ENCODE assay signal across 7 mouse cellular contexts in genomic region chr12:112675245-112676035, GRCm38 (mm10). TPM values are rescaled to one million over a fixed set of nuclear protein-coding genes. Genes with fewer than 3 reads are reported as not detected.
A peak's percentile ranks its signal among the peaks of the same experiment; 100 is the strongest.
DNase-seq lines count a peak whose midpoint lies in the region; ATAC-seq lines count a peak whose summit lies in the region.

No protein-coding gene starts in this region.

- intact Hi-C loops in left cerebral cortex, postnatal 10 days (cut with DNase I) = no loop called here

- peaks cover 13% of the 10 kb centered on the region for H3K27me3 ChIP-seq in hindbrain, embryonic 16.5 days (replicated peaks; ENCODE audit: control insufficient read depth, insufficient read depth, low read length)

- no peaks in the 10 kb centered on the region for H3K9me3 ChIP-seq in hindbrain, embryonic 16.5 days (ENCODE audit: control insufficient read depth, low read length)

- peak; percentile 92 for DNase-seq in ZHBTc4 (ENCODE audit: low read depth, low spot score)
- peak; percentile 84 to 90 for DNase-seq in cerebellum, postnatal 25 days
- DNase-seq in gastrocnemius, adult 18-20 months (ENCODE audit: low spot score) = peak; percentile 86
- peak; percentile 70 to 88 for DNase-seq in left cerebral cortex, postnatal 10 days (ENCODE audit: extremely low spot score in 1 of 2, low spot score in 2 of 2)
- DNase-seq in right cerebral cortex, postnatal 25 days = peak; percentile 75

- ATAC-seq in hindbrain, embryonic 16.5 days = peak; percentile 24
- peak; percentile 61 for ATAC-seq in megakaryocyte progenitor cell, adult 5-6 weeks (replicated peaks; ENCODE audit: poor library complexity)

- H3K27ac ChIP-seq in hindbrain, embryonic 16.5 days (ENCODE audit: low read depth, low read length) = peak overlapping the region; percentile 94; the same call in 1 of the 2 replicates

- H3K9ac ChIP-seq in hindbrain, embryonic 16.5 days (ENCODE audit: low read depth, low read length) = peak overlapping the region; percentile 100

- no peaks in the 10 kb centered on the region for H3K36me3 ChIP-seq in hindbrain, embryonic 16.5 days (ENCODE audit: control insufficient read depth, insufficient read depth, low read length)

- H3K4me3 ChIP-seq in hindbrain, embryonic 16.5 days (ENCODE audit: low read length) = peak overlapping the region; percentile 96

- peaks cover 52% of the 10 kb centered on the region for H3K4me1 ChIP-seq in hindbrain, embryonic 16.5 days (ENCODE audit: control insufficient read depth, insufficient read depth, low read depth, low read length)

- WGBS in hindbrain, embryonic 16.5 days = 13% methylated on average over 18 of the region's 18 CpGs

- peak overlapping the region; percentile 98 for H3K4me2 ChIP-seq in hindbrain, embryonic 16.5 days (ENCODE audit: low read length)

RNA-seq across cellular contexts. Expression of gene Akt1, which starts 0.8 kb away (rescaled TPM):
- 10 to 100 TPM; 44.7 to 49.5 TPM for total RNA-seq in gastrocnemius, adult 18-20 months (2021)
- polyA plus RNA-seq in hindbrain, embryonic 16.5 days (2015; fragmentation: Nextera tagmentation; extraction: Ambion mirVana) = 55.6 and 62.3 TPM in 2 replicates
- total RNA-seq in left cerebral cortex, postnatal 10 days (2021) = 100 to 1,000 TPM; 166 to 169 TPM
- 84.3 and 85.6 TPM in 2 replicates for total RNA-seq in megakaryocyte progenitor cell, adult 5-6 weeks (2015)
- 74.8 and 96.1 TPM in 2 replicates for total RNA-seq in megakaryocyte progenitor cell, adult 5-6 weeks (2017)

RNA-seq across cellular contexts. Expression of gene Zbtb42, which starts 3.2 kb away (rescaled TPM):
- total RNA-seq in gastrocnemius, adult 18-20 months (2021) = under 1 TPM; 0.59 to 0.90 TPM
- polyA plus RNA-seq in hindbrain, embryonic 16.5 days (2015; fragmentation: Nextera tagmentation; extraction: Ambion mirVana) = 2.4 and 4.0 TPM in 2 replicates
- total RNA-seq in left cerebral cortex, postnatal 10 days (2021) = under 1 TPM; 0.28 to 0.34 TPM
- total RNA-seq in megakaryocyte progenitor cell, adult 5-6 weeks (2015) = 1.8 and 2.1 TPM in 2 replicates
- 0.54 and 0.92 TPM in 2 replicates for total RNA-seq in megakaryocyte progenitor cell, adult 5-6 weeks (2017)

RNA-seq across cellular contexts. Expression of gene Siva1, which starts 31.0 kb away (rescaled TPM):
- total RNA-seq in gastrocnemius, adult 18-20 months (2021) = 10 to 100 TPM; 21.6 to 22.7 TPM
- 48.1 and 57.5 TPM in 2 replicates for polyA plus RNA-seq in hindbrain, embryonic 16.5 days (2015; fragmentation: Nextera tagmentation; extraction: Ambion mirVana)
- total RNA-seq in left cerebral cortex, postnatal 10 days (2021) = 10 to 100 TPM; 14.3 to 15.5 TPM
- total RNA-seq in megakaryocyte progenitor cell, adult 5-6 weeks (2015) = 163 and 168 TPM in 2 replicates
- 291 and 325 TPM in 2 replicates for total RNA-seq in megakaryocyte progenitor cell, adult 5-6 weeks (2017)

RNA-seq across cellular contexts. Expression of gene Cep170b, which starts 44.8 kb away (rescaled TPM):
- 10 to 100 TPM in 1 of 2 experiments, 1 to 10 TPM in 1; 9.0 to 12.8 TPM for total RNA-seq in gastrocnemius, adult 18-20 months (2021)
- polyA plus RNA-seq in hindbrain, embryonic 16.5 days (2015; fragmentation: Nextera tagmentation; extraction: Ambion mirVana) = 29.5 and 30.6 TPM in 2 replicates
- 100 to 1,000 TPM; 222 to 234 TPM for total RNA-seq in left cerebral cortex, postnatal 10 days (2021)
- 0.59 and 2.1 TPM in 2 replicates for total RNA-seq in megakaryocyte progenitor cell, adult 5-6 weeks (2015)
- 1.1 and 4.7 TPM in 2 replicates for total RNA-seq in megakaryocyte progenitor cell, adult 5-6 weeks (2017)

RNA-seq across cellular contexts. Expression of gene Adssl1, which starts 55.6 kb away (rescaled TPM):
- total RNA-seq in gastrocnemius, adult 18-20 months (2021) = 1,000 to 10,000 TPM in 1 of 2 experiments, 100 to 1,000 TPM in 1; 975 to 1,075 TPM
- 7.7 and 7.9 TPM in 2 replicates for polyA plus RNA-seq in hindbrain, embryonic 16.5 days (2015; fragmentation: Nextera tagmentation; extraction: Ambion mirVana)
- total RNA-seq in left cerebral cortex, postnatal 10 days (2021) = 1 to 10 TPM; 2.8 to 3.9 TPM
- 113 and 131 TPM in 2 replicates for total RNA-seq in megakaryocyte progenitor cell, adult 5-6 weeks (2015)
- total RNA-seq in megakaryocyte progenitor cell, adult 5-6 weeks (2017) = 113 and 126 TPM in 2 replicates

Comparison
In these comparisons a context has a peak if more than half of its experiments do, and no peak if none do; other contexts are left out.
1. Peak in every context shown above with its lines: DNase-seq, ATAC-seq, H3K4me3 ChIP-seq and H3K27ac ChIP-seq.
2. RNA of gene Siva1, which starts 31.0 kb away (total RNA-seq): 163 to 325 TPM in megakaryocyte progenitor cell, adult 5-6 weeks; 21.6 to 22.7 TPM in gastrocnemius, adult 18-20 months and 14.3 to 15.5 TPM in left cerebral cortex, postnatal 10 days; every median in the first group is over 4 times any median in the second.